Mouse (Mus musculus) CD4-positive naive resting alpha-beta T cell, adult 76 days (primary cell): ENCODE measurements around the gene Olfr651. TPM values are rescaled to one million over a fixed set of nuclear protein-coding genes. Genes with fewer than 3 reads are reported as not detected.

ENCODE experiments used
- total RNA-seq: library from RNA; stranded (reverse); gene quantifications from one replicate; pipeline ENCODE4 v1.2.4, GENCODE M21; 2023

Gene Olfr651
- total RNA-seq = not detected

GRCm38 (mm10) chr7:104549833-104550232 lies at the start of gene Olfr651:
Olfr651 (plus strand) TSS chr7:104550133.

GRCm38 (mm10) chr7:104507421-104508065 lies 42.4 kb upstream of the Olfr651 start, which contains the start of gene Trim30d:
Trim30d (minus strand) TSS chr7:104507849.

GRCm38 (mm10) chr7:104560601-104561000 lies 10.7 kb downstream of the Olfr651 start, which contains the start of gene Olfr652:
Olfr652 (plus strand) TSS chr7:104560901.

GRCm38 (mm10) chr7:104577014-104577413 lies 27.1 kb downstream of the Olfr651 start, which contains the start of gene Olfr653:
Olfr653 (plus strand) TSS chr7:104577314.

GRCm38 (mm10) chr7:104586725-104587124 lies 36.8 kb downstream of the Olfr651 start, which contains the start of gene Olfr654:
Olfr654 (plus strand) TSS chr7:104587025.

GRCm38 (mm10) chr7:104601679-104602078 lies 51.7 kb downstream of the Olfr651 start, which contains the start of gene Olfr655:
Olfr655 (minus strand) TSS chr7:104601779.

Other genes starting within 250 kb of the Olfr651 start
- 151 TPM for gene Trim12a, start 234.7 kb upstream of the Olfr651 start, total RNA-seq
- 1.6 TPM for gene Trim34b, start 220.7 kb upstream of the Olfr651 start, total RNA-seq
- 25.9 TPM for gene Trim12c, start 196.8 kb upstream of the Olfr651 start, total RNA-seq
- 1.7 TPM for gene Trim30b, start 180.2 kb upstream of the Olfr651 start, total RNA-seq
- 0.76 TPM for gene Trim30c, start 149.3 kb upstream of the Olfr651 start, total RNA-seq
- 61.9 TPM for gene Trim30a, start 84.9 kb upstream of the Olfr651 start, total RNA-seq
- gene Trim30d, start 42.3 kb upstream of the Olfr651 start, total RNA-seq = 12.1 TPM
- gene Olfr652, start 10.8 kb downstream of the Olfr651 start, total RNA-seq = not detected
- not detected for gene Olfr653, start 27.2 kb downstream of the Olfr651 start, total RNA-seq
- not detected for gene Olfr654, start 36.9 kb downstream of the Olfr651 start, total RNA-seq
- not detected for gene Olfr655, start 51.6 kb downstream of the Olfr651 start, total RNA-seq
- not detected for gene Olfr656, start 63.8 kb downstream of the Olfr651 start, total RNA-seq
- gene Olfr657, start 74.7 kb downstream of the Olfr651 start, total RNA-seq = not detected
- gene Olfr658, start 97.2 kb downstream of the Olfr651 start, total RNA-seq = 0.18 TPM
- gene Olfr659, start 116.6 kb downstream of the Olfr651 start, total RNA-seq = not detected
- gene Olfr661, start 136.4 kb downstream of the Olfr651 start, total RNA-seq = not detected
- not detected for gene Usp17le, start 227.3 kb downstream of the Olfr651 start, total RNA-seq